Mouse (Mus musculus) yolk sac, embryonic 10.5 days (tissue): ENCODE data around the gene Cct8l1.

Experiments used
- DNase-seq: peaks from one replicate; pipeline ENCODE4 v3.0.0-alpha.2; 2017; ENCODE audit warnings: low spot score

Cct8l1 gene

DNA sequence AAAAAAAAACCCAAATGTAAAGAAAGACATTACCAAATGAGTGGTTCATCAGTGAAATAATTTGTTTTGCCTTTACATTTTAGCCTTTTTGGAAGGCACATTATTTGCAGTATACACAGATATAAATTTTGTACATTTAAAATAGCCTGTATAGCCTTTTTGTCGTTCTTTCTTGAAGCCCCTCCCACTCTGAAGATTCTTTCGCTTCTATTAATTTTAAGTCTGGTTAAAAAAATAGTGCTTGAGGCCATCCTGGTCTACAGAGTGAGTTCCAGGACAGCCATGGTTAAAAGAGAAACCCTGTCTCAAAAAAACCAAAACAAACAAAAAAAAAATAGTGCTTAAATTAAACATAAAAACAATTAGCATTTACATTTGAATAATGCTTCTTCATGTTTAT is 14.8 kb downstream of the Cct8l1 start:
- no peak for DNase-seq

DNA sequence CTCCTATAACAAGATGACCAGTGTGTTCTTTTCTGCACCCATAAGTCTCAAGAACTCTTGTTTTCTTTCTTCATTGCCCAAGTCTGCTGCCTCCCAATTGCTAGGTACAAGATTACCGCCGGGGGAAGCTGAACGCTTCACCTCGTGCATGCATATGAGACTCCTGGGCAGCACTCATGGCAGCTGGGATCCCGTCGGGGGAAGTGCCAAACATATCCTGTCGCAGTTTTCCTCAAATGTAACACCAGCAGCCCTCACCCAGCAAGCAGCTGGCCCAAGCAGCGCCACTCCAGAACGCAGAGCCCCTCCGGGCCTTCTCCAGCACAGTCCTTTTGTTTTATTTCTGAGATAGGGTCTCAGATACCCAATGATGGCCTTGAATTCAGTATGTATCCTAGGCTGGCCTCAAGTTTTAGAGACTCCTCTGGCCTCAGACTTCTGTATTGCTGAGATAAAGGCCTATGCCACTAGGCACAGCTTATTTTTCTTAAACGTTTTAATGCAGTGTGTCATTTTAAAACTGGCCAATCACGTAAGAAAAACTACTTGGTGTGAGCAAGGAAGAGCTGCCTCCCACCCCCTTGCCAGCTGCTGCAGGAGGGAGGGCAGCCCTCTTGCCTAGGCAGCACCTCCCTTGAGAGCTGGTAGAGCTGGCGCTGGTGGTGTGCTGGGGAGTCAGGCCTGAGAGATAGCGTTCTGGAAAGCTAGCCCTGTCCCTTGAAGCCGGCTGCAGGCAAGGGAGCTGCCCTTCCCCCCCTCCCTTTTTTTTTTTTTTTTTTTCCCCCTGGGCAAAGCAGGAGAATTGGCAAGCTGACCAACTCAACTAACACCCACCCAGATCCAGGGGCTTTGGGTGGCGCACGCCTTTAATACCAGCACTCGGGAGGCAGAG is 16.6 kb downstream of the Cct8l1 start:
- no peak for DNase-seq

DNA sequence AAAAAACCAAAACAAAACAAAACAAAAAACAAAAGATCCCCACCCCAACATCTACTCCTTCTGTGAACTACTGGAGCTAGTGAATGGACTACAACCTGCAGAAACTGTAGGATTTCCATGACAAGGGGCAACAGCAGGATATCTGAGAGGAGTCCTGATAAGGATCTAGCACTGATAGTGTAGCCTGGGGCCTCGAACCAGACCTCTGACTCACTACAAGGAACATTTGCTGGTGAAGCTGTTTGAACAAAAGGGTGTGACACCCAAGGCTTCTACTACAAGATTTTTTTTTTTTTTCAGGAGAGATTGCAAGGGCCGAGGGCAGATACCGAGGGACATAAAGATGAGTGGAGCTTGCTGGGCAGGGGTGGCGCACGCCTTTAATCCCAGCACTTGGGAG is 17.4 kb downstream of the Cct8l1 start:
- DNase-seq: no peak

DNA sequence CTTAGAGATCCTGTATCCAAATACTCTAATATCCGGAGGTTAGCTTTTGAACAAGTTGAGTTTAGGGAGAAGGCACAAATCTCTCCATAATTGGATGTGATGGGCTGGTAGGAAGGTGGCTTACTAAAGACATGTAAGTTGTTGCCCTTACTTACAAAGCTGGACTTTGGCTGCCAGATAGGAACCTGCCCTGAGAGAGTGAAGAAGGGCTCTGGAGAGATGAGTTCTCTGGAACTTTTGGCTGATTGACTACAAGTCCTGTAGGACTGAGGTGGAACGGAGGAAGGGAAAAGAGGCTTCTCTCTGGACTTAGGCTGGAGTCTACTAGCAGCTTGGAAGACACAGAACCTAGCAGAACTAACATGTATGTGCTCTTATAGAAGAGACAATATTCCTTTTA is 19.7 kb downstream of the Cct8l1 start:
- no peak for DNase-seq

DNA sequence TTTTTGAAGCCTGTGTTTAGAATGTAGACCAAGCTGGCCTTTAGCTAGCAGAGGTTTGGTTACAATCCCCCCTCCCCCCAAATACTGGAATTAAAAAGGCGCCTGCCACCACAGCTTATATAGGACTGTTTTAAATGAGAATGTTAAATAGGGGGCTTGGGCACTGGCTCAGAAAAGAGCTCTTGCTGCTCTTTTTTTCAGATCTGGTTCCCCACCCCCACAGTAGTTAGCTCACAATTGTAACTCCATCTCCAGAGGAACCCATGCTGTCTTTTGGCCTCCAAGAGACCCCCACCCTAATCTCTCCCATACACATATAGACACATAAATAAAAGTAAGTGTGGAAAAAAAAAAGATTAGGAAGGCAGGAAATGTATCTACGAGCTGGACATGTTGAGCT is 20.6 kb downstream of the Cct8l1 start:
- no peak for DNase-seq

DNA sequence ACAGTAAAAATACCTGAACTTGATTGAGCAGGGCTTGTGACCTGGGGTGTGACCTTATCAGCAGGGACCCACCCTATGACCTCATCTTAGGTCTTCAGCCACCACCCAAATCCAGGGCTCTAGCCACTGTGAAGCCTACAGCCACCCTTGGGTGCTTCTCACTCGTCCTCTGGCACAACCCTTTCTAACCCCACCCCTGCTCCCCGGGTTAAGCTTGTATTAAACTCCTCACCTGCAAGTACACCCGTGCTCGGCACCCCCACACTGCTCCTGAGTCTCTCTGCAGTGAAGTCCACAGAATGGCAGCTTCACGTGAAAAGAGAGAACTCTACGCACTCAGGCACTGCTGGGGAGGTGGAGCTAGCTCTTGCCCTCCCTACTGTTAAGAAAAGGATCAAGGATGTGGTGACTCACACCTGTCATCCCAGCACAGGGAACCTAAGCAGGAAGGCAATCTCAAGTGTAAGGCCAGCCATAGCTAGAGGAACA is 21.1 kb downstream of the Cct8l1 start:
- DNase-seq: no peak

DNA sequence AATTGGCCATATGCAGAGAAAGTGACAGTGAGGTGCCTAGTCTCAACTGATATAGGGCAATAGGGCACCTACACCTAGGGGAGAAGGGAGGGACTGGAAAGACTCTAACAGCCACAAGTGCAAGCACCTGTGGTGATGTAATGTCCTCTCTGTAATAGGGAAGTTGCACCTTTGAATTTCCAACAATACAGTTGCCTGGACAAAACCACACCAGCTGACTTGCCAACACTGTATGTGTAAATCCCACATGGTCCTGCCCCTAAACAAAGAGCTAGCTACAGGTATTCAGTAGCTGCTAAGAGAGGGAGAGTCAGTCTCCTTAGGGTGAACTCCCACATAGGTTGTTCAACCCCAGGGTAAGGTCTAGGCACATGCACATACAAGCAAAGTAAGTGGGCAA is 24.5 kb downstream of the Cct8l1 start:
- no peak for DNase-seq

DNA sequence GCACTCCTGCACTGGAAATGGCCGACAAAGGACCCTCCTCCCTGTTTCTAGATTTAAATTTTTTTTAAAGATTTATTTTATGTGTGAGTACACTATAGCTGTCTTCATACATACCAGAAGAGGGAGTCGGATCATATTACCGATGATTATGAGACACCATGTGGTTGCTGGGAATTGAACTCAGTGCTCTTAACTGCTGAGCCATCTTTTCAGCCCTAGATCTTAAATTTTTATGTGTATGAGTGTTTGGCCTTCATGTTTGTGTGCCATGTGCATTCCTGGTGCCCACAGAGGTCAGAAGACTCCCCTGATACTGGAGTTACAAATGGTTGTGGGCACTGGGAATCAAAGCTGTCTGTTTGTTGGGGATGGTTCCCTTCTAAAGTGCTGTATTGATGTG is 25.1 kb downstream of the Cct8l1 start:
- DNase-seq: no peak

DNA sequence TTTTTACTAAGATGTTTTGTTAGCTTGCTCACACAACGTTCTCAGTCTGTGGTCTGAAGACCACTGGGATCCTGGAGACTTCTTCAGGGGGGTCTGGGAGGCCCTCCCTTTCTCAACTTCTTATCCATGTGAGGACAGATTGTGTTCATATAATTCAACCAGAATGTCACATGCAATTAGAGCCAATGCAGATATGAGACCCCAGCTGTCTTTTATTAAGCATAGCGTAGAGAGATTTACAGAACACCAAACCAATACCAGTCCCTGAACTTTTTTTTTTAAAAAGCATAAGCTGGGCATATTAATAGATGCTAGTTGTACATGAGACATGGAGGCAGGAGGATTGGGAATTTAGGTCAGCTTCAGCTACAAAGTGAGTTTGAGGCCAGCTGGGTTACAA is 25.8 kb downstream of the Cct8l1 start:
- DNase-seq: no peak

DNA sequence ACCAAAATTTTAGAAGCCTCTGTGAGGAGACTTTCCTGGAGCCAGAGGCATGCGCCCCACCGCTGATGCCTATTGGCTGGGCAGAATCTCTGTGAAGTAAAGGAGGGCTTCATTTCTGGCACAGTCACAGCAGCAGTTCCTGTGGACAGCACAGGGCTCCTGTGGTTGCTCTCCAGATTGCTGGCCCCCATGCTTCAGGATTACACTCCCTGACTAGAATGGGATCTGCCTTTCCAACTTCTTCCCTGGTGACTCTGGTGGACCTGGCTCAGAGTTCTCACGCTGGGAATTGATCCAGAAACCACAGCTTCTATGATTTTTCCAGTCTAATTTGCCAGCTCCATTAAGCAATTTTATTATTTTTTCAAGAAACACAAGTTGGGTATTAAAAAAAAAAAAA is 28.2 kb downstream of the Cct8l1 start:
- DNase-seq: no peak

DNA sequence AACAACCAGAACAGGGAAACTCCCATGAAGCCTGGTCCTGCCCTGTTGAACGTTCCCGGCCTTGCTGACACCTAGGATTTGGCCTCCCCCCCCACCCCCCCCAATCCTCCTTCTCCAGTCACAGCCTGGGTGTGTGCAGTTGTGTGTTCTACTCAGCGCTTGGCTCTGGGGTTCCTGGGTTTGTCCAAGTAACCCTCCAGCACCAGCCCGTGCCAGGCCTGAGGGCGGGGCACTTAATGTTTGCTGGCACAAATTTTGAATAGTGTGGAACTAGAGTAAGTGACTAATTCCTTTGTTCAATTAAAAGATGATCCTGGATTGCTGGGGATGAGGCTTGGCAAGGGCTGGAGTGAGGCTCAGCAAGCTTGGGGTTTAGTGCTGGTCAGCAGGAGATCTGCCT is 28.7 kb downstream of the Cct8l1 start:
- no peak for DNase-seq

DNA sequence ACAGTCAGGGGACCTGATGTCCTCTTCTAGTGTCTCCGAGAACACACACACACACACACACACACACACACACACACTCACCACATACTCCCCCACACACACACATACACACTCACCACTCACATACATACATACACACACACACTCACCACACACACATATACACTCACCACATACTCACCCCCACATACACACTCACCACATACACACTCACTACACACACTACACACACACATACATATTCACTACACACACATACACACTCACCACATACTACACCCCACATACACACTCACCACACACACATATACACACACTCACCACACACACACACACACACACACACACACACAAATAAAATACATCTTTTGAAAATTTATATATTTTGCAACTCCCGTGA is 31.0 kb downstream of the Cct8l1 start:
- DNase-seq: no peak

DNA sequence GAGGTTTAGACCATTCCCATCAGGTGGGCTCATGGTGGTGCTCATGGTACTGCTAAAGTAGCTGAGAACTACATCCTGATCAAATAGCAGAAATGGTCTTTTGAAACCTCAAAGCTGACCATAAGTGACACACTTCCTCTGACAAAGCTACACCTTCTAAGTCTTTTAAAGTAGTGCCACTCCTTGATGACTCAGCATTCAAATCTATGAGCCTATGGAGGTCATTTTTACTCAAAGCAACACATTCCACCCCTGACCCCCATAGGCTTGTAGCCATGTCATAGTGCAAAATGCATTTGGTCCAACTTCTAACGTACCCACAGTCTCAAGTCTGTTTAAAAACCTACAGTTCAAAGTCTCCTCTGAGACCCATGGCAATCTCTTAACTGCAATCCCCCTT is 35.0 kb downstream of the Cct8l1 start:
- no peak for DNase-seq

DNA sequence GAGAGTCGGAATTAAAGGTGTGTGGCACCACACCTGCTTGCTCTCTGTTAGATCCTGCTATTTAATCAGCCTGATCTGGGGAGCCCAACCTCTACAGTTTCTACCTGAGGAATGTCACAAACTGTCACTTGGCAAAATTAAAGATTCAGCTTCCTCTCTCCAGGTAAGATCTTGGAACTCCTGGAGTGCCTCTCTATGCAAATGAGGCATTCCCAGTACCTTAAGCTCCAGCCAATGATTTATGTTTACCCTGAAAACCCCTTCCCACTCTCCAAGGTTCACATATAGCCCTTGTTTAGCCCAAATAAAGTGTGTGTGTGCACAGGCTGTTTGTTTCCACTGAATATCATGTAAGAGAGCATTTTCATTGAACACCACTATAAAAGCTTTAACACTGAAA is 38.3 kb downstream of the Cct8l1 start:
- DNase-seq: no peak

DNA sequence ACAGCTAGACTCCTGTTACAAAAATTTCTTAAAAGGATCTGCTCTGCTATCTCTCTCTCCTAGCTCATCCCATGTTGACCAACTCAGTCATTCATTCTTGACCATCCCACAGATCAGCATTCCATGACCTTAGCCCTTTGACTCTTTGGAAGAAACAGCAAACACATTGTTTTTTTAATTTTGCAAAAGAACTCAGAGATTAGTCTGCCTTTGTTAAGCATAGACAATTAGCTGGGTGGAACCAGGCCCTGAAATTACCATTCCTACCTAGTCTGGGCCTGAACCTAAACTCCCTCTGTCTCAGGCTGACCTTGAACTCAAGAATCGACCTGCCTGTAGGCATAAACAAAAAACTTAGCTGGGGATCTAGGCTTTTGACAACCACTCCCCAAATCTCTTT is 38.8 kb downstream of the Cct8l1 start:
- no peak for DNase-seq

DNA sequence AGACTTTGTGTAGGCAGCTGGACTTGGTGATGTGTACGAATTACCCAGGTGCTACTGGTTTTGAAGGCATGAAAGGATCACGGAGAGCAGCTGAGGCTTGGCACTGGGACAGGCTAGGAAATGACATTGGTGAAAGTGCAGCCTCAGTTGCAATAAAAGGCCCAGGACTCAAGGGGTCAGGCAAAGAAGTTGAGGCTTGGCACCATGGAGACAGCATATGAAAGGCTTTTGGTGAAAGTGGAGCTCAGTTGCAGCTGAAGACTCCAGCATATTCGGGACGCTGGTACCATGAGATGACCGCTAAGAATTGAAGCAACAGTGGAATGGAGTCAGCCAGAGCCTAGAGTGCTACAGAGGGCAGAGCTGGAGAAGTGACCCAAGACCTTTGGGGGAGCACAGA is 39.8 kb downstream of the Cct8l1 start:
- no peak for DNase-seq

DNA sequence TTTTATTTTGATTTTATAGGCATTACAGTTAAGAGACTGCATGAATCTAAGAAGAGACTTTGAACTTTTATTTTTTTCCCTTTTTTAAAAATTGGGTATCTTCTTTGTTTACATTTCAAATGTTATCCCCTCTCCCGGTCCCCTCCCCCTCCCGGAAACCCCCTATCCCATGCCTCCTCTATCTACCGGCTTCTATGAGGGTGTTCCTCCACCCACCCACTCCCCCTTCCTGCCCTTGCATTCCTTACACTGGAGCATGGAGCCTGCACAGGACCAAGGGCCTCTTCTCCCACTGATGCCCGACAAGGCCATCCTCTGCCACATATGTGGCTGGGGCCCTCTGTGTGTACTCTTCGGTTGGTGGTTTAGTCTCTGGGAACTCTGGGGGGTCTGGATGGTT is 40.5 kb downstream of the Cct8l1 start:
- no peak for DNase-seq
